Mouse (Mus musculus) Patski (cell line): Measurements from ENCODE around the gene Scgb1b30. TPM values are rescaled to one million over a fixed set of nuclear protein-coding genes. Genes with fewer than 3 reads are reported as not detected.
"Not testable (repeated sequence)": the region's sequence is repeated elsewhere in the genome, so short reads cannot be mapped to it uniquely, and the experiment has no call there.

Source experiments
- ATAC-seq: fragments of 100-300 bp; one replicate; pipeline ENCODE4 v1.8.0; 2021
- CTCF ChIA-PET: fragments of 350-600 bp; sonication (Branson Sonifier 250); formaldehyde crosslinking; loops from one replicate; lab custom pipeline; 2022; ENCODE audit warnings: inconsistent platforms; lab: Charles Lee
- POLR2A ChIA-PET: fragments of 350-600 bp; sonication (Branson Sonifier 250); formaldehyde crosslinking; loops from one replicate; lab custom pipeline; 2022; ENCODE audit warnings: antibody characterized with exemption, inconsistent platforms; lab: Charles Lee
- DNase-seq: peaks from one replicate; pipeline ENCODE4 v3.0.0-alpha.2; 2011; ENCODE audit warnings: low read depth, low spot score
- H3K27me3 ChIP-seq: fragments of 371-371 bp; one replicate; pipeline ENCODE4 v1.5.1; 2021
- CTCF ChIP-seq: fragments of 100-300 bp; IDR thresholded peaks from one replicate; pipeline ENCODE4 v1.5.1; 2021
- in situ Hi-C: fragments of 300-500 bp; cut with MboI; formaldehyde crosslinking; loops from 3 replicates; pipeline ENCODE4 v1.11.1; 2018; ENCODE audit warnings: low pct_unique_long_range_greater_than_20kb, mixed read lengths
- polyA plus RNA-seq: library from polyadenylated mRNA; unstranded; gene quantifications from one replicate; pipeline ENCODE4 v1.2.3, GENCODE M21; 2021

Scgb1b30 gene
- polyA plus RNA-seq: not detected

DNA sequence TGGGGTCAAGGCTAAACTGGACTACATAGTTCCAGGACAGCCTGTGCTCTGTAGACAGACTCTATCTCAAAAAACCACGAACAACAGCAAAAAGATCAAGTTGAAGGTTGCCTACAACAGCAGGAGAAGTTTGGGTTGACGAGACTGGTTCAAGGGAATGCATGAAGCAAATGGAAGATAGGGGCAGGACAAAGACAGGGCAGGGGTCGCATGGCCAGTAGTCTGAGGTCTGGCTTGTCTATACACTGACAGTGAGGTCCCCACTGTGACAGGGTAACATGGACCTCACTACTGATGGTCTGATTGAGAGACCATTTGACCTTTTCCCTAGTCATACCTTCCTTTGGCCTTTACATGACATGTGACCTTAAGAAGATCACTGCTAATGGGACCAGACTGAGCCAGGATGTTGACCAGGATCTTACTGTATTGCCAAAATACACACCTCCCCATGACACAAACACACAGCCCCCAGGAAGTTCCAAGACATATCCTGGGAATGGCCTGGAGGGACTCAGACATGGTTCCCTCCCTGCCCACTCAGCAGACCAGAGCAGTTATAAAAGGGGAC is at the start of gene Scgb1b30:
Scgb1b30 (plus strand) TSS at position 521 of the 571 bp plus-strand sequence.
- no peak for TF ChIP-seq CTCF
- DNase-seq (no peak), ATAC-seq (no peak)
- in situ Hi-C loops: no loop called here
- ChIA-PET POLR2A (no interaction called here), CTCF (no interaction called here)
- H3K27me3 ChIP-seq: no peaks in the 10 kb centered on the region

- DNase-seq, ATAC-seq, CTCF ChIA-PET, H3K27me3 ChIP-seq: not testable (repeated sequence)
- POLR2A ChIA-PET: interaction anchor here (0.6 kb wide), 1 partner anchor 41 kb away, joined by 5 read pairs; no protein-coding TSS in a partner anchor
- in situ Hi-C loops: loop anchor here (10.0 kb wide), 1 partner anchor 93 kb away; no protein-coding TSS in a partner anchor
These were observed 27.1 kb upstream of the Scgb1b30 start for GRCm38 (mm10) chr7:34068132-34068531.

DNA sequence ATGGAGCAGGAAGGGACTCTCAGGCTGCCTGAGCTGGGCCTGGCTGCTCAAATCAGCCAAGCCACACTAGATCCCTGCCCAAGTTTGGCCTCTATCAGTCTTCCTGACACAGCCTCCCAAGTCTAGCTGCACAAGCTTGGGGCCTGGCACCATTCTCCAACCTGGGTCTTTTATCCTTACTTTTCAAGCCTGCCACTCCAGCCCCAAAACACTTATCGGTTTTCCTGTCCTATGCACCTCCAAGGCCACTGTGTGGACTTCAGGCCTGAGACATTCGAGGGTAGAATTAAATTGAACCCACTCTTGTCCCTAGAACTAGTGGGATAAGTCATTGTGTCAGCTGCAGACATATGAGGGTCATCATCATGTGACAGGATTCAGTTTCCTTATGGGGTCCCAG is 4.8 kb downstream of the Scgb1b30 start:
- no peak for DNase-seq
- CTCF ChIA-PET: no interaction called here
- in situ Hi-C loops: no loop called here
- no peaks in the 10 kb centered on the region for H3K27me3 ChIP-seq
- ATAC-seq: no peak
- POLR2A ChIA-PET: no interaction called here
- TF ChIP-seq CTCF: no peak

GRCm38 (mm10) chr7:34101276-34101675 is 6.0 kb downstream of the Scgb1b30 start:
- TF ChIP-seq CTCF: no peak
- ATAC-seq (no peak), DNase-seq (no peak)
- POLR2A ChIA-PET: no interaction called here
- H3K27me3 ChIP-seq: no peaks in the 10 kb centered on the region
- in situ Hi-C loops: no loop called here
- CTCF ChIA-PET: no interaction called here

DNA sequence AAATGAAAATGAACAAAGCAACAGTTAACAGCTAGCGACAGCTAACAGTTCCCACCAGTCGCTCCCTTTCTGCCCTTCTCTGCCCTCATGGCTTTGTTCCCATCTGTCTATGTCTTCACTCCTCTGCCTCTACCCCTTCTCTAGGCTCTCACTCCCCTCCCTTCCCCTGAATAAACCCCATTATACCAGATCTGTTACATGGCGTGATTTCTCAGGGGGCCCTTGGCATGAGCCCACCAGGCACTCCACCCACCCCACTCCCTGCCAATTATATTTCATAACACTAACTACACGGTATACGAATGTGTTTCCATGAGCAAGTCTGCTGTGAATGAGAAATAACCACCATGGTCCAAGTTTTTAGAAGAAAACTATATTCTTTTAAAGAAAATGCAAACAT is 14.0 kb downstream of the Scgb1b30 start:
- CTCF ChIA-PET: no interaction called here
- no peak for ATAC-seq
- POLR2A ChIA-PET: no interaction called here
- no peaks in the 10 kb centered on the region for H3K27me3 ChIP-seq
- no peak for TF ChIP-seq CTCF
- DNase-seq: no peak
- in situ Hi-C loops: no loop called here

GRCm38 (mm10) chr7:34116601-34117000 is 21.4 kb downstream of the Scgb1b30 start:
- no peak for DNase-seq
- TF ChIP-seq CTCF: no peak
- H3K27me3 ChIP-seq: no peaks in the 10 kb centered on the region
- in situ Hi-C loops: no loop called here
- CTCF ChIA-PET: no interaction called here
- POLR2A ChIA-PET: no interaction called here
- ATAC-seq: no peak

GRCm38 (mm10) chr7:34120636-34121035 is 25.4 kb downstream of the Scgb1b30 start:
- CTCF ChIA-PET: interaction anchor here (1.8 kb wide), 1 partner anchor 10 kb away, joined by 4 read pairs; no protein-coding TSS in a partner anchor
- H3K27me3 ChIP-seq, ATAC-seq, in situ Hi-C loops, DNase-seq: not testable (repeated sequence)
- POLR2A ChIA-PET: interaction anchor here (1.6 kb wide), 1 partner anchor 13 kb away, joined by 4 read pairs; no protein-coding TSS in a partner anchor

DNA sequence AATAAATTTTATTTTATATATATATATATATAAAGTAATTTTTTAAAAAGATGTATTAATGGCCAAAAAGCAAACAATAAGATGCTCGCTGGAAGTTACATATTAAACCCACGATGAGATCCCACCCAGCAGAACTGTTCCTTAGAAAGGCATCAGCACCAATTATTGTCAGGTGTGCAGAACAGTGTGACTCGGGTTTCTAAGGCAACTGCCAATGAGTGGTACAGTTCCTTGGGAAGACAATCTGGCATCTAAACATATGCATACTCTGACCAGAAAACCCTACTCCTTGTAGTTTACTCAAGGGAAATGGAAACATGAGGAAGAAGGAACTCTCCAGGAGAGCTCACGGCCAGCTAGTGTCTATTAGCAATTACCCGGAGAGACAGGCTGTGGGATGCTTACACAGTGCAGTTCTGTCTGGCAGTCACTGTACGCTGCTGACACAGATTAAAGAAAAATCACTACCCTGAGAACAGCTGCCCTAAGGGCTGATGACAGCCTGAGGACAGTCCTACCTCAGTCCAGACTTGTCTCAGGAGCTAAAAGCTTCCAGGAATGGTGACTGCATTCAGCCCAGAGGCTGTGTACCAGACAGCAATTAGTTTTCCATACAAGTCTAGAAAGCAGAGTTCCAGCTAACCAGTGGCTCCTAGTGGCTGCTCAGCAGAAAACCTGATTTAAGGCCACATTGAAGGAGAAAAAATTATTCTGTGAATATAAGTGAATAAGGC is 27.9 kb downstream of the Scgb1b30 start:
- ATAC-seq (peak; percentile 24), DNase-seq (no peak)
- ChIA-PET CTCF (interaction anchor here (0.7 kb wide), 1 partner anchor 10 kb away, joined by 3 read pairs; no protein-coding TSS in a partner anchor), POLR2A (interaction anchor here (0.6 kb wide), 1 partner anchor 31 kb away, joined by 7 read pairs; no protein-coding TSS in a partner anchor)
- peak; percentile 59 for TF ChIP-seq CTCF
- in situ Hi-C loops: no loop called here
- no peaks in the 10 kb centered on the region for H3K27me3 ChIP-seq

GRCm38 (mm10) chr7:34125346-34125745 is 30.1 kb downstream of the Scgb1b30 start:
- ATAC-seq: no peak
- CTCF ChIA-PET: no interaction called here
- POLR2A ChIA-PET: no interaction called here
- DNase-seq: no peak
- no peaks in the 10 kb centered on the region for H3K27me3 ChIP-seq
- TF ChIP-seq CTCF: no peak
- in situ Hi-C loops: no loop called here

DNA sequence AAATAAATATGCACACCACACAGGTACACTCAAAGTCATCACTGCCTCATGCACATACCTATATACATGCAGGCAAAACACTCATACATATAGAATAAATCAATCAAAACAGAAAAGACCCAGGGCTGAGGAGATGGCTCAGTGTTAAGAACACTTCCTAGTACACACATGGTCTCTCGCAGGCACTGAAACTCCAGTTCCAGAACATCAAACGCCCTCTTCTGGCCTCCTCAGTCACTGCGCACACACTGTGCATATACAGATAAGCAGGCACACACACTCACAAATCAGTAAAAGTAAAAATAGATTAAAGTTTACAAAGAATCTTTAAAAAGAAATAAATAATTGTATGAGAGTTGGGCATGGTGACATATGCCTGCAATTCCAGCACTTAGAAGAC is 31.1 kb downstream of the Scgb1b30 start:
- CTCF ChIA-PET: no interaction called here
- no peak for DNase-seq
- peak; percentile 26 for TF ChIP-seq CTCF
- in situ Hi-C loops: no loop called here
- H3K27me3 ChIP-seq: no peaks in the 10 kb centered on the region
- POLR2A ChIA-PET: no interaction called here
- no peak for ATAC-seq

- H3K27me3 ChIP-seq: no peaks in the 10 kb centered on the region
- ATAC-seq (peak; percentile 76), DNase-seq (peak; percentile 65)
- POLR2A ChIA-PET: interaction anchor here (0.6 kb wide), 1 partner anchor 15 kb away, joined by 6 read pairs; no protein-coding TSS in a partner anchor
- in situ Hi-C loops: no loop called here
- CTCF ChIA-PET: interaction anchor here (1.4 to 1.6 kb wide), 2 partner anchors 10 to 13 kb away, joined by 5 read pairs; no protein-coding TSS in a partner anchor
- no peak for TF ChIP-seq CTCF
These were observed 35.9 kb downstream of the Scgb1b30 start for GRCm38 (mm10) chr7:34131118-34131517.
